Mouse (Mus musculus) midbrain, embryonic 16.5 days (tissue): ENCODE measurements around the gene Gpatch8. TPM values are rescaled to one million over a fixed set of nuclear protein-coding genes. Genes with fewer than 3 reads are reported as not detected.
A peak's percentile ranks its signal among the peaks of the same experiment; 100 is the strongest.

Experiments used
- ATAC-seq: fragments of 200-750 bp; cut with Nextera tagmentation; 2 replicates; pipeline ENCODE4 v1.8.0; 2017; ENCODE audit warnings: moderate TSS enrichment
- H3K27ac ChIP-seq: fragments of 300-500 bp; sonication (generic); 2 replicates; pipeline ENCODE4 v1.5.1; 2014; ENCODE audit warnings: mild to moderate bottlenecking, low read length, mixed read lengths
- H3K27me3 ChIP-seq: fragments of 300-500 bp; sonication (generic); 2 replicates; pipeline ENCODE4 v1.6.1; 2014; ENCODE audit warnings: low read depth, low read length, mixed read lengths; ENCODE audit not compliant: control insufficient read depth, insufficient read depth
- H3K36me3 ChIP-seq: fragments of 300-500 bp; sonication (generic); 2 replicates; pipeline ENCODE4 v1.6.1; 2014; ENCODE audit warnings: mild to moderate bottlenecking, low read length, moderate library complexity, mixed read lengths; ENCODE audit not compliant: control insufficient read depth, insufficient read depth
- H3K4me1 ChIP-seq: fragments of 300-500 bp; sonication (generic); 2 replicates; pipeline ENCODE4 v1.6.1; 2014; ENCODE audit warnings: mild to moderate bottlenecking, low read length, mixed read lengths; ENCODE audit not compliant: control insufficient read depth, insufficient read depth
- H3K4me2 ChIP-seq: fragments of 300-500 bp; sonication (generic); 2 replicates; pipeline ENCODE4 v1.6.1; 2014; ENCODE audit warnings: mild to moderate bottlenecking, low read length, mixed read lengths
- H3K4me3 ChIP-seq: fragments of 300-500 bp; sonication (generic); 2 replicates; pipeline ENCODE4 v1.5.1; 2014; ENCODE audit warnings: low read depth, mild to moderate bottlenecking, low read length, moderate library complexity, mixed read lengths
- H3K9ac ChIP-seq: fragments of 300-500 bp; sonication (generic); 2 replicates; pipeline ENCODE4 v1.6.1; 2014; ENCODE audit warnings: low read depth, low read length, mixed read lengths
- H3K9me3 ChIP-seq: fragments of 300-500 bp; sonication (generic); replicated peaks from 2 replicates; pipeline ENCODE4 v1.6.1; 2014; ENCODE audit warnings: mild to moderate bottlenecking, low read length, mixed read lengths; ENCODE audit not compliant: control insufficient read depth, poor library complexity, severe bottlenecking
- WGBS: fragments of 180-500 bp; shearing (Covaris S2); extraction: QIAGEN DNeasy Blood & Tissue Kit; methylation state at CpG from one replicate; pipeline ENCODE4 v1.1.7; 2014; 5-methylcytosine and 5-hydroxymethylcytosine counted together
- polyA plus RNA-seq: library from polyadenylated mRNA; unstranded; fragments of >200 nt; fragmentation: Nextera tagmentation; extraction: Ambion mirVana; gene quantifications from 2 replicates; pipeline ENCODE4 v1.2.1, GENCODE M21; 2015

The Gpatch8 gene
- polyA plus RNA-seq, 1 experiment from 2014 or later: 64.1 TPM

- H3K27me3 ChIP-seq: no peaks in the 10 kb centered on the region
- no peak for ATAC-seq
These were observed 124.5 kb downstream of the Gpatch8 start for GRCm38 (mm10) chr11:102431728-102432114.

GRCm38 (mm10) chr11:102431018-102431645 is 125.1 kb downstream of the Gpatch8 start:
- Histone ChIP-seq H3K9ac (peak overlapping the region; percentile 63), H3K4me3 (peak overlapping the region; percentile 64), H3K36me3 (peaks cover 13% of the 10 kb centered on the region), H3K27ac (peak overlapping the region; percentile 67), H3K27me3 (no peaks in the 10 kb centered on the region), H3K4me2 (peak overlapping the region; percentile 99), H3K9me3 (no peaks in the 10 kb centered on the region), H3K4me1 (peaks cover 11% of the 10 kb centered on the region)
- WGBS: 0% methylated on average over 7 of the region's 7 CpGs
- ATAC-seq: peak; percentile 63

More at GRCm38 (mm10) chr11:102431728-102432114, 124.5 kb downstream of the Gpatch8 start:
- 0 out of 2 replicates have a peak overlapping the region, but pooled peaks have one; percentile 14 for H3K9ac ChIP-seq
- no peak overlapping the region for H3K4me2 ChIP-seq
- no peak overlapping the region for H3K4me3 ChIP-seq
- no peak overlapping the region for H3K27ac ChIP-seq
- H3K9me3 ChIP-seq: no peaks in the 10 kb centered on the region
- H3K36me3 ChIP-seq: peaks cover 14% of the 10 kb centered on the region
- 86% methylated on average over 3 of the region's 3 CpGs for WGBS
- peaks cover 11% of the 10 kb centered on the region for H3K4me1 ChIP-seq

GRCm38 (mm10) chr11:102430121-102431017 is 125.8 kb downstream of the Gpatch8 start, which contains the start of gene Grn:
TSS of gene Grn (plus strand) at chr11:102430315.
- Histone ChIP-seq H3K4me3 (peak within 1 kb of the TSS; percentile 64), H3K36me3 (peaks cover 7% of the 10 kb centered on the region), H3K27me3 (no peaks in the 10 kb centered on the region), H3K9ac (peak within 1 kb of the TSS; percentile 63), H3K4me1 (peaks cover 11% of the 10 kb centered on the region), H3K27ac (peak within 1 kb of the TSS; percentile 67), H3K9me3 (no peaks in the 10 kb centered on the region), H3K4me2 (peak within 1 kb of the TSS; percentile 99)
- ATAC-seq: peak; percentile 89
- WGBS: 1% methylated on average over 29 of the region's 29 CpGs

- ATAC-seq: no peak
- H3K27ac ChIP-seq: 0 out of 2 replicates have a peak overlapping the region, but pooled peaks have one; percentile 65
- peak overlapping the region; percentile 64 for H3K4me3 ChIP-seq
- peaks cover 11% of the 10 kb centered on the region for H3K4me1 ChIP-seq
- H3K9ac ChIP-seq: peak overlapping the region; percentile 63
- peak overlapping the region; percentile 99 for H3K4me2 ChIP-seq
- H3K9me3 ChIP-seq: no peaks in the 10 kb centered on the region
- WGBS: 47% methylated on average over 3 of the region's 3 CpGs
- H3K36me3 ChIP-seq: no peaks in the 10 kb centered on the region; the same call in 1 of the 2 replicates
- H3K27me3 ChIP-seq: no peaks in the 10 kb centered on the region
These were observed 126.6 kb downstream of the Gpatch8 start for GRCm38 (mm10) chr11:102429551-102429950.

- ATAC-seq: no peak
- no peak overlapping the region for H3K4me3 ChIP-seq
- H3K4me1 ChIP-seq: peaks cover 11% of the 10 kb centered on the region
- H3K27ac ChIP-seq: no peak overlapping the region
- no peak overlapping the region for H3K4me2 ChIP-seq
- no peaks in the 10 kb centered on the region for H3K27me3 ChIP-seq
- H3K9me3 ChIP-seq: no peaks in the 10 kb centered on the region
- H3K9ac ChIP-seq: no peak overlapping the region
- WGBS: 68% methylated on average over 8 of the region's 8 CpGs
- H3K36me3 ChIP-seq: no peaks in the 10 kb centered on the region
These were observed 127.1 kb downstream of the Gpatch8 start for GRCm38 (mm10) chr11:102428981-102429540.

Other genes starting within 250 kb of the Gpatch8 start
- gene Ubtf, start 236.7 kb downstream of the Gpatch8 start, polyA plus RNA-seq: 70.1 and 85.2 TPM in 2 replicates
- 2.3 and 3.5 TPM in 2 replicates for gene Slc4a1, start 190.2 kb downstream of the Gpatch8 start, polyA plus RNA-seq
- gene Rundc3a, start 163.0 kb downstream of the Gpatch8 start, polyA plus RNA-seq: 151 and 155 TPM in 2 replicates
- 144 and 150 TPM in 2 replicates for gene Slc25a39, start 148.4 kb downstream of the Gpatch8 start, polyA plus RNA-seq
- gene Grn, start 126.1 kb downstream of the Gpatch8 start, polyA plus RNA-seq: 65.2 and 75.8 TPM in 2 replicates
- 18.1 and 20.5 TPM in 2 replicates for gene Fam171a2, start 108.7 kb downstream of the Gpatch8 start, polyA plus RNA-seq
- 8.3 and 11.6 TPM in 2 replicates for gene Itga2b, start 86.3 kb downstream of the Gpatch8 start, polyA plus RNA-seq
- 1.6 and 2.4 TPM in 2 replicates for gene Gm11627, start 23.1 kb upstream of the Gpatch8 start, polyA plus RNA-seq
- gene Fzd2, start 48.0 kb upstream of the Gpatch8 start, polyA plus RNA-seq: 3.9 and 4.4 TPM in 2 replicates
- 0.15 and 0.16 TPM in 2 replicates for gene Meioc, start 107.3 kb upstream of the Gpatch8 start, polyA plus RNA-seq
- 43.1 and 46.3 TPM in 2 replicates for gene Ccdc43, start 141.4 kb upstream of the Gpatch8 start, polyA plus RNA-seq
- 32.2 and 34.9 TPM in 2 replicates for gene Adam11, start 205.0 kb upstream of the Gpatch8 start, polyA plus RNA-seq